Mouse (Mus musculus) midbrain, embryonic 15.5 days (tissue): ENCODE measurements around the gene Tectb. TPM values are rescaled to one million over a fixed set of nuclear protein-coding genes. Genes with fewer than 3 reads are reported as not detected.

ENCODE experiments used
- ATAC-seq: fragments of 200-750 bp; cut with Nextera tagmentation; replicated peaks from 2 replicates; pipeline ENCODE4 v1.8.0; 2017; ENCODE audit warnings: moderate TSS enrichment
- H3K27ac ChIP-seq: fragments of 300-500 bp; sonication (generic); 2 replicates; pipeline ENCODE4 v1.5.1; 2015; ENCODE audit warnings: mild to moderate bottlenecking, inconsistent platforms
- H3K27me3 ChIP-seq: fragments of 300-500 bp; sonication (generic); replicated peaks from 2 replicates; pipeline ENCODE4 v1.6.1; 2015; ENCODE audit warnings: inconsistent platforms
- H3K36me3 ChIP-seq: fragments of 300-500 bp; sonication (generic); replicated peaks from 2 replicates; pipeline ENCODE4 v1.6.1; 2015; ENCODE audit warnings: inconsistent platforms
- H3K4me1 ChIP-seq: fragments of 300-500 bp; sonication (generic); 2 replicates; pipeline ENCODE4 v1.6.1; 2015; ENCODE audit warnings: inconsistent platforms
- H3K4me2 ChIP-seq: fragments of 300-500 bp; sonication (generic); 2 replicates; pipeline ENCODE4 v1.6.1; 2015; ENCODE audit warnings: inconsistent platforms, mild to moderate bottlenecking, moderate library complexity
- H3K4me3 ChIP-seq: fragments of 300-500 bp; sonication (generic); 2 replicates; pipeline ENCODE4 v1.5.1; 2015; ENCODE audit warnings: mild to moderate bottlenecking, inconsistent platforms
- H3K9ac ChIP-seq: fragments of 300-500 bp; sonication (generic); 2 replicates; pipeline ENCODE4 v1.6.1; 2015; ENCODE audit warnings: mild to moderate bottlenecking, inconsistent platforms
- H3K9me3 ChIP-seq: fragments of 300-500 bp; sonication (generic); 2 replicates; pipeline ENCODE4 v1.6.1; 2016; ENCODE audit warnings: inconsistent platforms
- WGBS: fragments of 180-500 bp; shearing (Covaris S2); methylation state at CpG from one replicate; pipeline ENCODE4 v1.1.7; 2015; ENCODE audit warnings: mixed read lengths; 5-methylcytosine and 5-hydroxymethylcytosine counted together
- polyA plus RNA-seq: library from polyadenylated mRNA; unstranded; fragments of >200 nt; fragmentation: Nextera tagmentation; extraction: Ambion mirVana; gene quantifications from 2 replicates; pipeline ENCODE4 v1.2.1, GENCODE M21; 2015

Gene Tectb
- 0.22 and 0.46 TPM in 2 replicates for polyA plus RNA-seq

- Histone ChIP-seq H3K4me2 (no peak within 1 kb of the TSS), H3K4me1 (no peaks in the 10 kb centered on the region), H3K27ac (no peak within 1 kb of the TSS), H3K9ac (no peak within 1 kb of the TSS), H3K4me3 (no peak within 1 kb of the TSS), H3K27me3 (no peaks in the 10 kb centered on the region), H3K36me3 (no peaks in the 10 kb centered on the region), H3K9me3 (no peaks in the 10 kb centered on the region; the same call in 1 of the 2 replicates)
- no peak for ATAC-seq
- 66% methylated on average over 5 of the region's 5 CpGs for WGBS
Measured at GRCm38 (mm10) chr19:55180433-55180832, at the start of gene Tectb. Gene Tectb (plus strand): TSS chr19:55180733.

GRCm38 (mm10) chr19:55131747-55132146 is 48.8 kb upstream of the Tectb start:
- no peaks in the 10 kb centered on the region for H3K4me1 ChIP-seq
- H3K27ac ChIP-seq = no peak overlapping the region
- no peak overlapping the region for H3K4me2 ChIP-seq
- ATAC-seq = no peak
- no peaks in the 10 kb centered on the region for H3K36me3 ChIP-seq
- H3K9me3 ChIP-seq = no peaks in the 10 kb centered on the region
- WGBS = 44% methylated on average over 1 of the region's 1 CpGs
- H3K9ac ChIP-seq = no peak overlapping the region
- no peaks in the 10 kb centered on the region for H3K27me3 ChIP-seq
- H3K4me3 ChIP-seq = no peak overlapping the region

GRCm38 (mm10) chr19:55132476-55132875 is 48.1 kb upstream of the Tectb start:
- Histone ChIP-seq H3K4me3 (no peak overlapping the region), H3K27me3 (no peaks in the 10 kb centered on the region), H3K36me3 (no peaks in the 10 kb centered on the region), H3K4me1 (no peaks in the 10 kb centered on the region), H3K27ac (no peak overlapping the region), H3K9ac (no peak overlapping the region), H3K4me2 (no peak overlapping the region), H3K9me3 (no peaks in the 10 kb centered on the region)
- no peak for ATAC-seq
- WGBS = 87% methylated on average over 3 of the region's 3 CpGs

- Histone ChIP-seq H3K36me3 (no peaks in the 10 kb centered on the region), H3K27ac (no peak overlapping the region), H3K9me3 (no peaks in the 10 kb centered on the region), H3K4me1 (no peaks in the 10 kb centered on the region), H3K9ac (no peak overlapping the region), H3K27me3 (no peaks in the 10 kb centered on the region), H3K4me3 (no peak overlapping the region), H3K4me2 (no peak overlapping the region)
- WGBS = 78% methylated on average over 9 of the region's 9 CpGs
- ATAC-seq = no peak
Measured at GRCm38 (mm10) chr19:55134521-55134920, 46.0 kb upstream of the Tectb start.

GRCm38 (mm10) chr19:55135918-55136317 is 44.6 kb upstream of the Tectb start:
- WGBS = 93% methylated on average over 3 of the region's 3 CpGs
- no peak overlapping the region for H3K9ac ChIP-seq
- no peak overlapping the region for H3K4me2 ChIP-seq
- ATAC-seq = no peak
- H3K27ac ChIP-seq = no peak overlapping the region
- no peak overlapping the region for H3K4me3 ChIP-seq
- H3K36me3 ChIP-seq = no peaks in the 10 kb centered on the region
- H3K4me1 ChIP-seq = no peaks in the 10 kb centered on the region
- H3K27me3 ChIP-seq = no peaks in the 10 kb centered on the region
- no peaks in the 10 kb centered on the region for H3K9me3 ChIP-seq

- Histone ChIP-seq H3K4me2 (no peak overlapping the region), H3K4me3 (no peak overlapping the region), H3K9ac (no peak overlapping the region), H3K4me1 (no peaks in the 10 kb centered on the region), H3K27me3 (no peaks in the 10 kb centered on the region), H3K27ac (no peak overlapping the region), H3K9me3 (no peaks in the 10 kb centered on the region), H3K36me3 (no peaks in the 10 kb centered on the region)
- 58% methylated on average over 4 of the region's 4 CpGs for WGBS
- ATAC-seq = no peak
Measured at GRCm38 (mm10) chr19:55136693-55137427, 43.7 kb upstream of the Tectb start.

- no peaks in the 10 kb centered on the region; the same call in 1 of the 2 replicates for H3K4me1 ChIP-seq
- no peak for ATAC-seq
- H3K9me3 ChIP-seq = no peaks in the 10 kb centered on the region
Measured at GRCm38 (mm10) chr19:55137884-55138283, 42.6 kb upstream of the Tectb start.

GRCm38 (mm10) chr19:55138506-55138905 is 42.0 kb upstream of the Tectb start:
- no peak for ATAC-seq
- no peaks in the 10 kb centered on the region for H3K36me3 ChIP-seq
- no peak overlapping the region for H3K4me3 ChIP-seq
- no peaks in the 10 kb centered on the region for H3K27me3 ChIP-seq
- H3K4me1 ChIP-seq = peaks cover 5% of the 10 kb centered on the region; the same call in 1 of the 2 replicates
- H3K4me2 ChIP-seq = no peak overlapping the region
- 74% methylated on average over 7 of the region's 7 CpGs for WGBS
- no peaks in the 10 kb centered on the region for H3K9me3 ChIP-seq
- H3K27ac ChIP-seq = no peak overlapping the region
- no peak overlapping the region for H3K9ac ChIP-seq

More at GRCm38 (mm10) chr19:55137884-55138283, 42.6 kb upstream of the Tectb start:
- Histone ChIP-seq H3K9ac (no peak overlapping the region), H3K36me3 (no peaks in the 10 kb centered on the region), H3K27me3 (no peaks in the 10 kb centered on the region), H3K27ac (no peak overlapping the region), H3K4me2 (no peak overlapping the region), H3K4me3 (no peak overlapping the region)
- WGBS = 24% methylated on average over 7 of the region's 7 CpGs

- Histone ChIP-seq H3K27me3 (no peaks in the 10 kb centered on the region), H3K4me1 (peaks cover 10% of the 10 kb centered on the region; the same call in 1 of the 2 replicates), H3K36me3 (no peaks in the 10 kb centered on the region), H3K4me3 (no peak overlapping the region), H3K27ac (no peak overlapping the region), H3K9me3 (no peaks in the 10 kb centered on the region), H3K9ac (no peak overlapping the region), H3K4me2 (no peak overlapping the region)
- no peak for ATAC-seq
- WGBS = 74% methylated on average over 7 of the region's 7 CpGs
Measured at GRCm38 (mm10) chr19:55139301-55139700, 41.2 kb upstream of the Tectb start.

- Histone ChIP-seq H3K4me1 (peaks cover 10% of the 10 kb centered on the region; the same call in 1 of the 2 replicates), H3K36me3 (no peaks in the 10 kb centered on the region), H3K9me3 (no peaks in the 10 kb centered on the region), H3K27ac (0 out of 2 replicates have a peak overlapping the region, but pooled peaks have one; percentile 41), H3K4me3 (no peak overlapping the region), H3K27me3 (no peaks in the 10 kb centered on the region), H3K9ac (no peak overlapping the region), H3K4me2 (no peak overlapping the region)
- ATAC-seq = no peak
- 9% methylated on average over 11 of the region's 11 CpGs for WGBS
Measured at GRCm38 (mm10) chr19:55143391-55144300, 36.9 kb upstream of the Tectb start.

- Histone ChIP-seq H3K4me1 (peaks cover 10% of the 10 kb centered on the region; the same call in 1 of the 2 replicates), H3K27me3 (no peaks in the 10 kb centered on the region), H3K9ac (no peak overlapping the region), H3K4me3 (no peak overlapping the region), H3K9me3 (no peaks in the 10 kb centered on the region), H3K27ac (no peak overlapping the region), H3K4me2 (no peak overlapping the region), H3K36me3 (no peaks in the 10 kb centered on the region)
- no peak for ATAC-seq
- WGBS = 37% methylated on average over 5 of the region's 5 CpGs
Measured at GRCm38 (mm10) chr19:55144691-55145090, 35.8 kb upstream of the Tectb start.

- Histone ChIP-seq H3K36me3 (no peaks in the 10 kb centered on the region), H3K27ac (no peak overlapping the region), H3K4me2 (no peak overlapping the region), H3K4me1 (peaks cover 10% of the 10 kb centered on the region; the same call in 1 of the 2 replicates), H3K9ac (no peak overlapping the region), H3K27me3 (no peaks in the 10 kb centered on the region), H3K9me3 (no peaks in the 10 kb centered on the region), H3K4me3 (no peak overlapping the region)
- no peak for ATAC-seq
- WGBS = 76% methylated on average over 2 of the region's 2 CpGs
Measured at GRCm38 (mm10) chr19:55145136-55145535, 35.4 kb upstream of the Tectb start.
